Mouse (Mus musculus): ENCODE measurements around the gene Gadd45g. TPM values are rescaled to one million over a fixed set of nuclear protein-coding genes. Genes with fewer than 3 reads are reported as not detected.

Gadd45g gene
- polyA plus RNA-seq, 1 experiment from 2014 or later: 79.3 TPM

- peak overlapping the region; percentile 99 for H3K4me2 ChIP-seq (replicated peaks)
- ATAC-seq (ENCODE audit: insufficient number of reproducible peaks, low FRiP score, low TSS enrichment, low read depth): 0 out of 2 replicates have a peak, but pooled peaks have one; percentile 21
- under 1% methylated on average over 45 of the region's 45 CpGs for WGBS
- H3K36me3 ChIP-seq: no peaks in the 10 kb centered on the region
- H3K4me1 ChIP-seq: peaks cover 66% of the 10 kb centered on the region
- H3K9me3 ChIP-seq (replicated peaks): no peaks in the 10 kb centered on the region
- peak overlapping the region; percentile 66 for H3K4me3 ChIP-seq (replicated peaks)
- H3K27me3 ChIP-seq: peaks cover 10% of the 10 kb centered on the region; the same call in 1 of the 2 replicates
- peak overlapping the region; percentile 50 for H3K9ac ChIP-seq
- peak overlapping the region; percentile 84 for H3K27ac ChIP-seq (replicated peaks)
Measured at GRCm38 (mm10) chr13:51845591-51846191, 787 bp upstream of the Gadd45g start.

GRCm38 (mm10) chr13:51846868-51847793 is 653 bp downstream of the Gadd45g start:
- peak; percentile 30 for ATAC-seq (ENCODE audit: insufficient number of reproducible peaks, low FRiP score, low TSS enrichment, low read depth)
- H3K36me3 ChIP-seq: no peaks in the 10 kb centered on the region
- H3K27me3 ChIP-seq: peaks cover 6% of the 10 kb centered on the region; the same call in 1 of the 2 replicates
- WGBS: under 1% methylated on average over 63 of the region's 63 CpGs
- peak overlapping the region; percentile 66 for H3K4me3 ChIP-seq (replicated peaks)
- H3K4me2 ChIP-seq (replicated peaks): peak overlapping the region; percentile 99
- no peaks in the 10 kb centered on the region for H3K9me3 ChIP-seq (replicated peaks)
- H3K9ac ChIP-seq: peak overlapping the region; percentile 68
- H3K27ac ChIP-seq (replicated peaks): peak overlapping the region; percentile 86
- H3K4me1 ChIP-seq: peaks cover 60% of the 10 kb centered on the region

DNA sequence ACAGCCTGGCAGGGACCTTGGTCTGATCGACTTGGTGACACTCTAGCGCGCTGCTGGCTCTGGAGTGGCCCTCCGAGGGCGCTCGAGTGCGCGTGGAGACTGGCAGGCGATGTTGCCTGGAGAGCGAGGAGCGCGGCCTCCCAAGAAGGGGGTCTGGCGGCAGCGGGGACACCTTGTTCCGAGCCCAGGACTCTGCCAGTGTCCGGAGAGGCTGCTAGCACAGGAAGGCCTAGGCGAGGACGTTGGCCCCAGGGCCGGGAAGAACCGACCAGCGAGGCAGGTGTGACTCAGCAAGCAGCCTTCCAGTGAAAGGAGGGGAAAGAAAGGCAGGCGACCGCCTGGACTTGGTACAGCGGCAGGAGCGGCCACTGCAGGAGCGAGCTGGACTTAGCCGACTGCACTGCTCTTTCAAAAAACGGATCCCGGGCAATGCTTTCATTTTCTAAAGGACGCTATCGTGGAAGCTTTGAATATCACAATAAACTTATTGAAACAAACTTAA is 1.6 kb downstream of the Gadd45g start:
- Histone ChIP-seq H3K9ac (peak overlapping the region; percentile 68), H3K4me2 (replicated peaks) (peak overlapping the region; percentile 99), H3K9me3 (replicated peaks) (no peaks in the 10 kb centered on the region), H3K27me3 (peaks cover 3% of the 10 kb centered on the region; the same call in 1 of the 2 replicates), H3K4me1 (peaks cover 57% of the 10 kb centered on the region), H3K4me3 (replicated peaks) (peak overlapping the region; percentile 66), H3K27ac (replicated peaks) (peak overlapping the region; percentile 86), H3K36me3 (no peaks in the 10 kb centered on the region)
- under 1% methylated on average over 31 of the region's 31 CpGs for WGBS
- no peak for ATAC-seq (ENCODE audit: insufficient number of reproducible peaks, low FRiP score, low TSS enrichment, low read depth)

GRCm38 (mm10) chr13:51848481-51849240 is 2.2 kb downstream of the Gadd45g start:
- Histone ChIP-seq H3K27ac (replicated peaks) (peak overlapping the region; percentile 86), H3K4me3 (replicated peaks) (peak overlapping the region; percentile 66), H3K36me3 (no peaks in the 10 kb centered on the region), H3K9ac (peak overlapping the region; percentile 68), H3K4me1 (peaks cover 58% of the 10 kb centered on the region), H3K9me3 (replicated peaks) (no peaks in the 10 kb centered on the region), H3K27me3 (no peaks in the 10 kb centered on the region; the same call in 1 of the 2 replicates), H3K4me2 (replicated peaks) (peak overlapping the region; percentile 99)
- ATAC-seq (ENCODE audit: insufficient number of reproducible peaks, low FRiP score, low TSS enrichment, low read depth): no peak
- 4% methylated on average over 19 of the region's 20 CpGs for WGBS

- H3K9ac ChIP-seq: no peak overlapping the region
- no peaks in the 10 kb centered on the region for H3K36me3 ChIP-seq
- H3K4me3 ChIP-seq (replicated peaks): peak overlapping the region; percentile 66
- peaks cover 58% of the 10 kb centered on the region for H3K4me1 ChIP-seq
- H3K27me3 ChIP-seq: no peaks in the 10 kb centered on the region; the same call in 1 of the 2 replicates
- H3K4me2 ChIP-seq (replicated peaks): peak overlapping the region; percentile 99
- peak overlapping the region; percentile 86 for H3K27ac ChIP-seq (replicated peaks)
- 6% methylated on average over 22 of the region's 25 CpGs for WGBS
- ATAC-seq (ENCODE audit: insufficient number of reproducible peaks, low FRiP score, low TSS enrichment, low read depth): no peak
- no peaks in the 10 kb centered on the region for H3K9me3 ChIP-seq (replicated peaks)
Measured at GRCm38 (mm10) chr13:51849241-51850033, 3.0 kb downstream of the Gadd45g start.

- no peaks in the 10 kb centered on the region for H3K36me3 ChIP-seq
- H3K4me2 ChIP-seq (replicated peaks): no peak overlapping the region
- no peak overlapping the region for H3K27ac ChIP-seq (replicated peaks)
- WGBS: 71% methylated on average over 1 of the region's 1 CpGs
- H3K27me3 ChIP-seq: no peaks in the 10 kb centered on the region; the same call in 1 of the 2 replicates
- H3K9me3 ChIP-seq (replicated peaks): no peaks in the 10 kb centered on the region
- no peak overlapping the region for H3K4me3 ChIP-seq (replicated peaks)
- peaks cover 52% of the 10 kb centered on the region for H3K4me1 ChIP-seq
- H3K9ac ChIP-seq: no peak overlapping the region
- ATAC-seq (ENCODE audit: insufficient number of reproducible peaks, low FRiP score, low TSS enrichment, low read depth): no peak
Measured at GRCm38 (mm10) chr13:51850565-51850964, 4.1 kb downstream of the Gadd45g start.

DNA sequence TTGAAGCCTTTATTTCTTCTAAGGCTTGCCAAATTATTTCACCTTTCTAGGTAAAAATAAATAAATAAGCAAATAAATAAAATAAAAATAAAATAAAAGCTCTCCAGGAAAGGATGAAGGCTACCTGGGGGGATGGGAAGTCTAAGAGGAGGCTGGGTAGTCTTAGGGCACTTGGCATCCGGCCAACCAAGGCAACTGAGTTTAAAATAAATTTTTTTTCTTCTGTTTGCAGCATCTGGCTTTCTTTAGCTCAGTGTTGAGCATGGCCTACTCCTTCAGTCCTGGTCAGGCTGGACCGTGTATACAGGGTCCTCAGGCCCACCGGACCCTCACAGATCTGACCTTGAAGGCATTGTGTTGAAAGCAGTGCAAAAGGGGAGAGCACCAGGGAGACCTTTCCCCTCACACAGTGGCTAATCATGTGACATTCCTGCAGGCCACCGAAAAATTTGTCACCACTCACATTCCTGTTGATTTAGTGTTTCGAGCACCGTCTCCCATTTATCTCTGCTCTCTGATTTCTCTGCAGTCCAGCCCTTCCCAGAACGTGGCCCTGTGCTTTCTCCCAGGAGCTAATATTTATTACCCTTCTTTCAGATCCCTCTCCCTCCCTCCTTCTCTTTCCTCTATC is 6.2 kb downstream of the Gadd45g start:
- Histone ChIP-seq H3K9ac (no peak overlapping the region), H3K27me3 (no peaks in the 10 kb centered on the region; the same call in 1 of the 2 replicates), H3K4me1 (peaks cover 43% of the 10 kb centered on the region), H3K9me3 (replicated peaks) (no peaks in the 10 kb centered on the region), H3K36me3 (no peaks in the 10 kb centered on the region), H3K4me2 (replicated peaks) (no peak overlapping the region), H3K27ac (replicated peaks) (no peak overlapping the region), H3K4me3 (replicated peaks) (no peak overlapping the region)
- no peak for ATAC-seq (ENCODE audit: insufficient number of reproducible peaks, low FRiP score, low TSS enrichment, low read depth)
- WGBS: 35% methylated on average over 7 of the region's 7 CpGs

- H3K9me3 ChIP-seq (replicated peaks): no peaks in the 10 kb centered on the region
- H3K27ac ChIP-seq (replicated peaks): no peak overlapping the region
- 42% methylated on average over 16 of the region's 16 CpGs for WGBS
- H3K4me3 ChIP-seq (replicated peaks): no peak overlapping the region
- no peak overlapping the region for H3K9ac ChIP-seq
- H3K4me1 ChIP-seq: peaks cover 34% of the 10 kb centered on the region
- H3K4me2 ChIP-seq (replicated peaks): no peak overlapping the region
- peak; percentile 25; the same call in 1 of the 2 replicates for ATAC-seq (ENCODE audit: insufficient number of reproducible peaks, low FRiP score, low TSS enrichment, low read depth)
- no peaks in the 10 kb centered on the region for H3K36me3 ChIP-seq
- H3K27me3 ChIP-seq: no peaks in the 10 kb centered on the region; the same call in 1 of the 2 replicates
Measured at GRCm38 (mm10) chr13:51853301-51854243, 7.1 kb downstream of the Gadd45g start.

DNA sequence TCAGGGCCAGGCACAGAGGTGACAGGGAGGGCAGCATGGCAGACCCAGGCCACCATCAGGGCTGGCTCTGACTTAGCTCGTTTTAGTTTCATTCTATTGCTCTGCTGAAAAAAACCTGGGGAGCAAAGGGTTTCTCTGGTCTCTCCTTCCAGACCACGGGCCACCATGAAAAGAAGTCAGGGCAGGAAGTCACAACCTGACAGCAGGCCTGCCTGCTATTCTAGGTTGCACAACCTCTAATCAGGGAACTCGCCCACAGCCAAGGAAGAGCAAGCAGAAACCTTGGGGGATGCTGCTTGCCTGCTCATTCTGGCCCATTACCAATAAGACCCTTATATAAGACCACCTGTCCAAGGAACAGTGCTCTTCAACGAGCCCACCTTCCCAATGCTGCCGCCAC is 9.1 kb downstream of the Gadd45g start:
- no peak overlapping the region for H3K4me3 ChIP-seq (replicated peaks)
- no peaks in the 10 kb centered on the region; the same call in 1 of the 2 replicates for H3K27me3 ChIP-seq
- H3K27ac ChIP-seq (replicated peaks): no peak overlapping the region
- H3K36me3 ChIP-seq: no peaks in the 10 kb centered on the region
- H3K9me3 ChIP-seq (replicated peaks): no peaks in the 10 kb centered on the region
- no peak overlapping the region for H3K9ac ChIP-seq
- no peak overlapping the region for H3K4me2 ChIP-seq (replicated peaks)
- H3K4me1 ChIP-seq: peaks cover 22% of the 10 kb centered on the region; the same call in 1 of the 2 replicates
- WGBS: 80% methylated on average over 5 of the region's 5 CpGs
- ATAC-seq (ENCODE audit: insufficient number of reproducible peaks, low FRiP score, low TSS enrichment, low read depth): no peak
